Mouse (Mus musculus) c-Kit-positive CD71-negative TER-119-negative erythroid progenitor cells, embryonic 14.5 days (primary cell): ENCODE data around the gene Pld1.

Source experiments
- DNase-seq: peaks from one replicate; pipeline ENCODE4 v3.0.0-alpha.2; 2013; ENCODE audit warnings: low read depth

Pld1 gene

GRCm38 (mm10) chr3:28049526-28049925, 111.0 kb downstream of the Pld1 start:
- DNase-seq = no peak

- DNase-seq = no peak
Observed at GRCm38 (mm10) chr3:28053076-28053475, 114.6 kb downstream of the Pld1 start.

GRCm38 (mm10) chr3:28060713-28061112, 122.2 kb downstream of the Pld1 start:
- no peak for DNase-seq

GRCm38 (mm10) chr3:28061155-28061554, 122.7 kb downstream of the Pld1 start:
- no peak for DNase-seq

- no peak for DNase-seq
Observed at GRCm38 (mm10) chr3:28079211-28079610, 140.7 kb downstream of the Pld1 start.

GRCm38 (mm10) chr3:28080116-28080515, 141.6 kb downstream of the Pld1 start:
- DNase-seq = no peak

- no peak for DNase-seq
Observed at GRCm38 (mm10) chr3:28081012-28081411, 142.5 kb downstream of the Pld1 start.

GRCm38 (mm10) chr3:28083218-28083617, 144.7 kb downstream of the Pld1 start:
- no peak for DNase-seq

- no peak for DNase-seq
Observed at GRCm38 (mm10) chr3:28084281-28084680, 145.8 kb downstream of the Pld1 start.

- DNase-seq = no peak
Observed at GRCm38 (mm10) chr3:28091296-28091695, 152.8 kb downstream of the Pld1 start.

GRCm38 (mm10) chr3:28091741-28092140, 153.2 kb downstream of the Pld1 start:
- no peak for DNase-seq

- no peak for DNase-seq
Observed at GRCm38 (mm10) chr3:28093684-28094302, 155.3 kb downstream of the Pld1 start.

- no peak for DNase-seq
Observed at GRCm38 (mm10) chr3:28095451-28095850, 157.0 kb downstream of the Pld1 start.

- peak; percentile 23 for DNase-seq
Observed at GRCm38 (mm10) chr3:28099175-28099574, 160.7 kb downstream of the Pld1 start.

GRCm38 (mm10) chr3:28104992-28105391, 166.5 kb downstream of the Pld1 start:
- no peak for DNase-seq

- peak; percentile 22 for DNase-seq
Observed at GRCm38 (mm10) chr3:28107446-28108004, 169.0 kb downstream of the Pld1 start.

- no peak for DNase-seq
Observed at GRCm38 (mm10) chr3:28111516-28111915, 173.0 kb downstream of the Pld1 start.

- no peak for DNase-seq
Observed at GRCm38 (mm10) chr3:28113881-28114280, 175.4 kb downstream of the Pld1 start.

GRCm38 (mm10) chr3:28141716-28142115, 203.2 kb downstream of the Pld1 start:
- no peak for DNase-seq

- DNase-seq = no peak
Observed at GRCm38 (mm10) chr3:28142121-28142520, 203.6 kb downstream of the Pld1 start.

- DNase-seq = no peak
Observed at GRCm38 (mm10) chr3:28144676-28145075, 206.2 kb downstream of the Pld1 start.

- DNase-seq = no peak
Observed at GRCm38 (mm10) chr3:28145461-28145860, 207.0 kb downstream of the Pld1 start.

- no peak for DNase-seq
Observed at GRCm38 (mm10) chr3:28149656-28150256, 211.3 kb downstream of the Pld1 start.

GRCm38 (mm10) chr3:28158006-28158405, 219.5 kb downstream of the Pld1 start:
- DNase-seq = no peak
